Mouse (Mus musculus) heart, adult 11 months (tissue): ENCODE results near the gene Lrrn4cl.
"Not testable (repeated sequence)": the region's sequence is repeated elsewhere in the genome, so short reads cannot be mapped to it uniquely, and the experiment has no call there.

Experiments used
- DNase-seq: peaks from one replicate; pipeline ENCODE4 v3.0.0; 2022

Lrrn4cl gene

GRCm38 (mm10) chr19:8886916-8887584, 36.5 kb downstream of the Lrrn4cl start:
- no peak for DNase-seq

- DNase-seq = no peak
Observed at GRCm38 (mm10) chr19:8887585-8888463, 37.3 kb downstream of the Lrrn4cl start.

- DNase-seq = peak; percentile 100
Observed at GRCm38 (mm10) chr19:8888511-8889385, 38.2 kb downstream of the Lrrn4cl start, which contains the start of the genes 1810009A15Rik and Gm49416. Gene 1810009A15Rik (plus strand): TSS chr19:8888853. Gene Gm49416 (plus strand): TSS chr19:8888926.

GRCm38 (mm10) chr19:8892829-8893766, 42.5 kb downstream of the Lrrn4cl start, which contains the start of gene Ints5:
Gene Ints5 (plus strand): TSS chr19:8893005.
- DNase-seq = peak; percentile 98

- DNase-seq = peak; percentile 88
Observed at GRCm38 (mm10) chr19:8895397-8895960, 44.9 kb downstream of the Lrrn4cl start.

- DNase-seq = peak; percentile 89
Observed at GRCm38 (mm10) chr19:8896231-8896630, 45.7 kb downstream of the Lrrn4cl start.

GRCm38 (mm10) chr19:8897211-8897864, 46.8 kb downstream of the Lrrn4cl start:
- DNase-seq = not testable (repeated sequence)

GRCm38 (mm10) chr19:8897865-8898495, 47.4 kb downstream of the Lrrn4cl start, which contains the start of gene Ganab:
Gene Ganab (plus strand): TSS chr19:8898071.
- peak; percentile 100 for DNase-seq

GRCm38 (mm10) chr19:8898576-8898975, 48.0 kb downstream of the Lrrn4cl start:
- DNase-seq = no peak

GRCm38 (mm10) chr19:8899079-8899478, 48.5 kb downstream of the Lrrn4cl start:
- DNase-seq = no peak

- DNase-seq = no peak
Observed at GRCm38 (mm10) chr19:8903412-8903811, 52.8 kb downstream of the Lrrn4cl start.
